Mouse (Mus musculus) embryonic fibroblast, embryonic 13.5 days (primary cell): ENCODE data around the gene Olfr543.

ENCODE experiments used
- CTCF ChIP-seq: IDR thresholded peaks from 2 replicates; pipeline ENCODE4 v1.5.1; 2011; ENCODE audit warnings: mild to moderate bottlenecking, control low read depth, low read length, moderate library complexity, borderline replicate concordance; ENCODE audit not compliant: insufficient read depth
- POLR2A ChIP-seq: IDR thresholded peaks from 2 replicates; pipeline ENCODE4 v1.6.1; 2011; ENCODE audit warnings: low read depth, mild to moderate bottlenecking, control low read depth, low read length, moderate library complexity

DNA sequence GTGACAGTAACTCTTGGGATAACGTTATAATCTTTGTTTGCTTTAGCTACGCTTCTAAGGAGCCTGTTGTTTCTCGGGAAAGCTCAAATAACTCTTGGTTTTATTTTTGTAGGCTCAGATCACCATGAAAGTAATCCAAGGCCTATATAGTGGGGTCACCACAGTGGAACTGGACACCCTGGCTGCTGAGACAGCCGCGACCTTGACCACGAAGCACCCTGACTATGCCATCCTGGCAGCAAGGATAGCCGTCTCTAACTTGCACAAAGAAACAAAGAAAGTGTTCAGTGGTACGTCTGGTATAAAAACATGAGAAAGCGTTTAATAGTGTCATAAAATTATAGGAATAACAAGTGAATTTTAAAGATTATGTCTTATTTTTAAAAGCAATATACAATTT is 35.0 kb downstream of the Olfr543 start:
- TF ChIP-seq POLR2A: no peak
- TF ChIP-seq CTCF: no peak
